Mouse (Mus musculus) liver, postnatal 0 days (tissue): ENCODE measurements at regions not wholly inside any gene's neighbourhood (a gene's known extent, or its start where the extent isn't known, plus 50 kb on each side); places are given as distances from the start of the nearest gene placed in this dataset.

ENCODE experiments used
- CTCF ChIP-seq: sonication (generic); IDR thresholded peaks from 2 replicates; pipeline ENCODE4 v1.5.1; 2016; ENCODE audit warnings: antibody characterized with exemption, low read depth
- EP300 ChIP-seq: IDR thresholded peaks from 2 replicates; pipeline ENCODE4 v1.6.1; 2016; ENCODE audit warnings: antibody characterized with exemption, low read depth, mild to moderate bottlenecking

- TF ChIP-seq EP300 (no peak), CTCF (no peak)
Measured at GRCm38 (mm10) chr2:75423872-75424271, 235.2 kb upstream of the Hnrnpa3 start.
